Mouse (Mus musculus) adipose tissue, adult 10 weeks (tissue): ENCODE data around the gene Osbpl10. TPM values are rescaled to one million over a fixed set of nuclear protein-coding genes. Genes with fewer than 3 reads are reported as not detected.

Experiments used
- polyA plus RNA-seq: library from polyadenylated mRNA; stranded (reverse); fragments of 350-450 nt; fragmentation: Illumina TruSeq; extraction: RNeasy Lipid Tissue Mini Kit (QIAGEN cat#74804); gene quantifications from one replicate; pipeline ENCODE4 v1.2.3, GENCODE M21; 2014; ENCODE audit warnings: low read depth, low replicate concordance

Gene Osbpl10
- polyA plus RNA-seq: 13.4 TPM

DNA sequence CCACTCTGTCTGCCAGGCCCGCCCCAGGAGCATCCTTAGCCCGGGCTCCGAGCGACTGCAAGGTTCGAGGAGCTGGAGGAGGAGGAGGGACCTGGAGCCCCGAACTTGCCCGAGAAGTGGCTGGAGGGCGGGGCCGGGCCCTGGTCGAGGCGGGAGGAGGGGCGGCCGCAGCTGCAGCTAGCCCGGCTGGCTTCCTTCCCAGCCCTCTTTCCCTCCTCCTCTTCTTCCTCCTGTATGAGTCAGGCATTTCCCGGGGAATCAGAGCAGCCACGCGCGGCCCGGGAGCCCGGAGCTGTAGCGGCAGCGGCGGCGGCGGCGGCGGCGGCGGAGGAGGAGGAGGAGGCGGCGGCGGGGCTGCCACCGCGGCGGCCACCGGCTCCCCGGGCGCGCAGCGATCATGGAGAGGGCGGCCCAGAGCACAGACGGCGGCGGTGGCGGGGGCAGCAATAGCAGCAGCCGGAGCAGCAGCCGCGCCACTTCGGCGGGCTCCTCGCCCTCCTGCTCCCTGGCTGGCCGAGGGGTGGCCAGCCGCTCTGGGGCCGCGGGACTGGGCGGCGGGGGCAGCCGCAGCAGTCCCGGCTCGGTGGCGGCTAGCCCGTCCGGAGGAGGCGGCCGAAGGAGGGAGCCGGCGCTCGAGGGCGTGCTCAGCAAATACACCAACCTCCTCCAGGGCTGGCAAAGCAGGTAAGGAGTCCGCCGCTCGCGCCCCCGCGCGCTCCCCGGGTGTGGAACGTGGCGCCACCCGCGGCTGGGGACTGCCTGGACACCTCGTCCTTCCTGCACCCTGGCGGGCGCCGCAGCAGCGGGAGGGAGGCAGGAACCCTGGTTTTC lies at the start of gene Osbpl10:
Gene Osbpl10 (plus strand): TSS at position 289 of the 831 bp plus-strand sequence.

DNA sequence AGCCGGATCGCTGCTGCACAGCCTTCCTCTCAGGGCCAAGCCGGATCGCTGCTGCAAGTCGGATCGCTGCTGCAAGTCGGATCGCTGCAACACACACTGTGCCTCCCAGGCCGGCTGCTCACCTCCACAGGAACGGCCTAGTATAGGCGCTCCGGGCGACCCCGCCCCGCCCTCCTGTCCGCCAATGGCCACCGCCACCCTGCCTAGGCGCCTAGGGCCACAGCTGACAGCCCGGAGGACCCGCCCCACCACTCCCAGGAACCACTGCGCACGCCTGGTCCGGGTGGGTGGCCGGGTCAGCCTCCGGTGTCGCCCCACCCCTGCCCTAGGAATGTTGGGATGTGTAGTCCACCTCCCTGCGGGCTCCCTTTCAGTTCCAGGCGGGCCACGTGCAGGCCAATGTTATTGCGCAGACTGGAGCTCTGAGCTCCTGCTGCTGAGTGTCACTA lies 44.6 kb upstream of the Osbpl10 start, which contains the start of gene Gpd1l:
Gene Gpd1l (minus strand): TSS at position 265 of the 449 bp plus-strand sequence.

DNA sequence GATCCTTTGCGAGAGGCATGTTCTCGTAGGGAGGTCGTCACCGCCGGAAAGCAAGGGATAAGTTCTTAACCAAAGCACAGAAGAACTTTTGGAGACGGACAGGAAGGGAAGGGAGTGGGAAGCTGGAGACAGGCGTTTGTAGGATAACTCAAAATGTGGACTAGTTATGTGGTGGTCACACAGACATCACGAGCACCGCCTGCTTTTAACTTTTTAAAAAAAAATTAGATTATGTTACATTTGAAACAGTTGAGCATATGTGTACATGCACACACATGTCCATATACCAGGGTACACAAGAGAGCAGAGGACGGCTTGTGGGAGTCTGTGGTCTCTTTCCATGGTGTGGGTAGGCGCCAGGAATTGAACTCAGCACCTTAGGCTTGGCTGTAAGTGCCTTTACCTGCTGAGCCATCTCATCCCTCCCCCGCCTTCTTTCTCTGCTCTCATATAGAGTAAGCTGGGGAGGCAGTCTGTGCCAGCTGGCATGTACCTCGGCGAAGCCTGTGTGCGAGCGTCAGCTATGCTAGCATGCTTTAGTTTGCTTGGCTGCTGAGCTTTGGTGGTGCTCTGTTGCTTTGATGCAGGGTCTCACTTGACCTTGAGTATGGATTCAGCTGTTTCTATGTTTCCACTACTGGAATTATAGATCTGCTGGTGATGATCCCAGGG lies 4.5 kb downstream of the Osbpl10 start, which contains the start of gene Rps27rt:
Gene Rps27rt (minus strand): TSS at position 51 of the 672 bp plus-strand sequence.

Other genes with a start within 250 kb of the Osbpl10 start
- 74.0 TPM for gene Cmtm6, start 247.5 kb upstream of the Osbpl10 start, polyA plus RNA-seq
- gene Cmtm7, start 196.7 kb upstream of the Osbpl10 start, polyA plus RNA-seq: 18.3 TPM
- 21.3 TPM for gene Cmtm8, start 134.4 kb upstream of the Osbpl10 start, polyA plus RNA-seq
- gene Gpd1l, start 44.6 kb upstream of the Osbpl10 start, polyA plus RNA-seq: 26.1 TPM
- 96.6 TPM for gene Rps27rt, start 4.2 kb downstream of the Osbpl10 start, polyA plus RNA-seq